Mouse (Mus musculus) megakaryocyte, embryonic 14.5 days (primary cell): ENCODE measurements around the gene Inpp4b.

Experiments used
- FLI1 ChIP-seq: IDR thresholded peaks from 2 replicates; pipeline ENCODE4 v1.6.1; 2012; ENCODE audit warnings: low read length, inconsistent platforms, mixed read lengths
- GATA1 ChIP-seq: IDR thresholded peaks from 3 replicates; pipeline ENCODE4 v1.6.1; 2012; ENCODE audit warnings: mixed read lengths, low read length, inconsistent platforms, borderline replicate concordance

DNA sequence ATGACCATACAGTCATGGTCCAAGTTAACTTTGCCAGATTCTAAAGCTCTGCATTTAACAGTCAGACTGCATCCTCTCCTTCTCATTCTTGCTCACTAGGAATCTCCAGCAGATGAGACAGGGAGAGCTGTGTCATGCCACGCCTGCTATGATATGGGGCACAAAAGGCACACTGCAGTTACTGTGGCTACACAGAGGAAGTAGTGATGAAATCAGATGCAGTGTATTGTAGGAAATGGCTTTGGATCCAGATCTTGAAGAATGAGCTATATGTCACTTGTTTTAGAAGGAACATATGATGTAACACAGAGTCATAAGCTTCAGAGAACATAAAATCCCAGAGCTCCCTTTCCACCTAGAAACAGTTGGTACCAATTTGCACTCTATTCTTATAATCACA lies 408.8 kb downstream of the Inpp4b start:
- TF ChIP-seq GATA1, result no peak
- TF ChIP-seq FLI1, result no peak
